Mouse (Mus musculus) forelimb bud, embryonic 11.5 days (tissue): ENCODE measurements at regions not wholly inside any gene's neighbourhood (a gene's known extent, or its start where the extent isn't known, plus 50 kb on each side); places are given as distances from the start of the nearest gene placed in this dataset.
A peak's percentile ranks its signal among the peaks of the same experiment; 100 is the strongest.

Experiments
- DNase-seq: peaks from one replicate; pipeline ENCODE4 v3.0.0-alpha.2; 2012; ENCODE audit warnings: low read depth, low spot score

DNA sequence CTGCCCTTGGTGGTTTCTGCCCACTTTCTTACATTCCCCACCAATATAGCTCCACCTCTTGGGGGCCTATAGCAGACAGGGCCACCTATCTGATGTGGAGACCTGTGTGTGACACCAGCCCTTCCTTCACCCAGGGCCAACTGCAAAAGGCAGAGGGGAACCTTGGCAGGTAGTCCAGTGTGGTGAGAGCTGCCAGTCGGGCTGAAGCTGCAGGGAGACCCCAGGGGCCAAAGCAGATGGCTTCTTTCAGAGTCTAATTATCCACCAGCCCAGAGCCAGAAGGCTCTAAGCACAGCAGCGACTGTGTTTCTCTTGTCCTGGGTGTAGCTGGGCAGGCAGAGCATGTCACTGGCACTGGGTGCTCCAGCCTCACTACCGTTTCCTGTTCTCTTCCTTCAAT is 104.5 kb downstream of the Chst1 start:
- no peak for DNase-seq

DNA sequence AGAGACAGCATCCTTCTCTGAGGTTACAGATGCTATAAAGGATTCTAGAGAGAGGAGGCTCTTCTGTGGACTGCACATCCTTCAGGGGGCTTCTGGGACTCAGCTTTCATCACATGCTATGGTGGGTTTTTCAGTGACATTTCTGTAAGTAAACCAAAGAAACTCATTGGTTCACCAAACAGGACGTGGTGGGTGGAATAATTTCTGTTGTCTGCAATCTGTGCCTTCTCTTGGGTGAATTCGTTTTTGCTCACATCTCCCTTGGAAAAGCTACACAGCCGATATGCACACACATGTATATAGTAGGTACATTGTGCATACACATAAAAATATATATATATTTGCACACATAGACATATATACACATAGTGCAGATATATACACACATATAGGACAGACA is 110.2 kb downstream of the Chst1 start:
- no peak for DNase-seq

DNA sequence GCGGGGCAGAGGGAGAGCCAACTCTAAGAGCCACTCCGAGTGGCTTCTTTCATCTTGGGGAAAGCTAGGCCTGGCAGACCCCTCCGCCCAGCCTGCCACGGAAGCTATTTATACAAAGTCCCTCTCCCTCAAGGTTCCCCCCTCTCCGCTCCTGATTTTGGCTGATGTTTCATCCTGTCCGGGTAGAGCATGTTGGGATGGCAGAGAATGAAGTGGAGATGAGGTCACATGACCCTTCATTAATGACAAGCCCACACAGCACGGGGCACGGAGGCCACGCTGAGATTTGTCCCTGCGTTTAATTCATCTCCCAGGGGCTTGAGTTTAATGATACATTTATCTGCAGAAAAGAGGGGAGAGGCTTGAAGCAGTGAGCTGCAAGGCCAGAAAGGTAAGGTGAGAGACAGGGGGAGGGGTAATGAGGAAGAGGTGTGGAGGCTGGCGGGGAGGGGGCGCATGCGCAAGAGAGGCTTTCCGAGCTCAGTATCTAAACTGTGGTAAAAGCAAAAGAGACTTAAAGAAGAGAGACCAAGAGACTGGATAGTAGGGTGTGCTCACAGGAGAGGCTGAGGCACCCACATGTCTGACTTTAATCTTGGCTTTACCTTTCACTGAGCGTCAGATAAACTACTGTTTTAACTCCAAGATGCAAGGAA is 111.7 kb downstream of the Chst1 start:
- DNase-seq, result no peak

DNA sequence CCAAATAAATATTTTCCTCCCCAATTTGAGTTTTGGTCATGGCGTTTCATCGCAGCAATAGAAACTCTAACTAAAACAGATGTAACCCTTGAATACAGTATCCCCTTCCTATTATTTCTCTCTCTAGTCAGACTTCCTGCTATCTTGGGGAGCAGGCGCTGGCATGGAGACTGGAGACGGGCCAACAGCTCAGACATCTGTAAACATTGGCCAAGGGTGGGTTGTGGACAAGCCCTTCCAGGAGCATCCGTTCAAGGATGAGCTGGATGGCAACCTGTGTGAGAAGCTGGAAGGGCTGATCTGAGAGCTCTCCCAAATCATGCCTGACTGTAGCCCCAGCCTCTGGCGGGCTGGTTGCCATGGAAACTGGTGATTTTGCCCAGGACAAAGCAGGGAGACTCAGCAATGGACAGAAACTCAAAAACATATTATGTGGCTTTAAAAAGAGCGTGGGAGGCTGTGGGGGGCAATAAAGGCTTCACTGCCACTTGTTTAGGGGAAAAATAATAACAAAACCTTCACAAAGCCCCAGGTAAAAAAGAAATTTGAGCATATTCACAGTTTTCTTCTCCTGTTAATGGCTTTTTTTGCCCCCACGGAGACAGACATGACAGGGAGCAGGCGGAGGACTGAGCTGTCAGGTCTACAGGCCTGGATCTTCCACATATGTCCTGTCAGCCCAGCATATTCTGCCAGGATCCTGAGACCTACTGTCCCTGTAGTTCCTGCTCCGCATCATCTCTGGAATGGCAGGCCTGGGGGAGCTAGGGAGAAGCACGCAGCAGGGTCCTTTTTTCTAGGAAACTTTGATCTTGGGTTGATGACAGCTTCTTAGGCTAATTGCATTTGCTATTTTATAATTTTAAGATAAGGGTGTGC is 113.0 kb downstream of the Chst1 start:
- peak; percentile 25 for DNase-seq

DNA sequence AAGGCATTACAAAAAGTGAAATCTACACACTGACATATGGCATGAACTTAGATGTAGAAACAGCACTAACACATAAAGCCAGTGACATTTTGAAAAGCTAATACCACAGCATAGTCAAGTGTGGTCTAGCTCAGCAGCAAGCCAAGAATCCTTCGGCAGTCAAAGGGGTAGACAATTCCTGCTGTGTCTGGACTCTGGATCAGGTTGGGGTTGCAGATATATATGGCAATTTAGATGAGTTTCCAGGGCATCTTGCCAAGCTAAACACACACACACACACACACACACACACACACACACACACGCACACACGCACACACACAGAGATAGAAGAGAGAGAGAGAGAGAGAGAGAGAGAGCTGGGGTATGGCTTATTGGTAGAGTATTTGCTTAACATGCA is 118.2 kb downstream of the Chst1 start:
- DNase-seq, result no peak

DNA sequence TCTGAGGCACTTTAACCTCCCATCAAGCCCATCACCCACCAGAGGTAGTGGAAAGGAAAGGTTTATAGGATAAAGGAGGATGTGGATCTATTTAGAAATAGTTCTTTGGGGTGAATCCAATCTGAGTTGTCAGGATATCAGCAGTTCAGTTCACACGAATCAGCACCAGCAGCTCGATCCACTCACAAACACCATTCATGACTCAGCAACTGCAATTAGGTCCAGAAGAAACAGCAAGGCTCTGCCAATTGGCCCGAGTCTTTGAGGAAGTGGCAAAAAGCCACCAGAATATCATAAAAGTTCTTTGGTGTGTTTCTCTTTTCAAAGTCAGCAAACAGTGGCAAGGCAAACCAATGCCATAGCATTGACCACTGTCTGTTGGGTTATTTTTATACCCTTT is 122.4 kb downstream of the Chst1 start:
- DNase-seq, result no peak

DNA sequence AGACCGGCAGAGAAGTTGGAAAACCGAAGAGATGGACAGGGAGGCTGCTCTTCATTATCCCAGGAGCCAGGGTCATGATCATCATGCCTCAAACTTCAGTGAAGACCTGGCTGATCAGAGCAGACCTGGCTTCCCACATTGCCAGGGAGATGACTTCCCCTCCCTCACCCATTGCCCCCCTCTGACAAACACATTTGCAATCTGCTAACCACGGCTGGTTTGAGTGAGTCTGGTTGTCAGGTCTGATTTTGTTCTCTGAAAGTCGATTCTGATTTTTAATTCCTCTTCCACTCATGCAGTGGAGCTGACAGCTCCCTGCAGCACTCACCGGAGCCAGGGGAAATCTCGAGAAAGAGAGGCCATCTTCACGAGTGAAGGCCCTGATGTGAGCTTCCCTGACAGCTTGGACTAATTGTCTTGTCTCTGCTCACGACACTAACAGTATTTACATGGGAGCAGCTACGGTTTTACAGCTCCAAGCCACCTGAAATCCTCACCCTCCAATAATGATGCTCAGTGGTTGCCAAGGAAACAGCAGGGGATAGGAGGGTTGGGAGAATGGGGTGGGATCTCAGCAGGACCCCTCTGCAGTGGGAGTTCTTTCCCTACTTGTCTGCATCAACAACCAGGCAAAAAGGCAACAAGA is 124.2 kb downstream of the Chst1 start:
- DNase-seq, result no peak

DNA sequence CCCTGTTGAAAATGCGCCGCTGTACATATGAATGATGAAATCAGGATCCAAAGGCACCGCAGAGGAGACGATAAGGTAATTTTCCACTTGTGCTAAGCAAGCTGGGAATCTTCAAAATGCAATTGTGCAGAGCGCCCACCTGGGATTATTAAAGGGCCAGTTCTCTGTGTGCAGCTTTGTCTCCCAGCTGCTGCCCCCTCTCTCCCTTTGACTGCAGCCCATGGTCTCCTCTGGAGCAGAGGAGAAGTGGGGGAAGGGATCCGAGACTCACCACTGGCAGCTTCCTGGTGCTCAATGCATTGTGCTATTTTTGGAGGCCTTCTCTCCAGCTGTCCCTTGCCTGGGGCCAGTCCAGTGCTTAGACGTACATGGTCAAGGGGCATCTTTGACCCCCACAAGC is 127.1 kb downstream of the Chst1 start:
- DNase-seq, result no peak

DNA sequence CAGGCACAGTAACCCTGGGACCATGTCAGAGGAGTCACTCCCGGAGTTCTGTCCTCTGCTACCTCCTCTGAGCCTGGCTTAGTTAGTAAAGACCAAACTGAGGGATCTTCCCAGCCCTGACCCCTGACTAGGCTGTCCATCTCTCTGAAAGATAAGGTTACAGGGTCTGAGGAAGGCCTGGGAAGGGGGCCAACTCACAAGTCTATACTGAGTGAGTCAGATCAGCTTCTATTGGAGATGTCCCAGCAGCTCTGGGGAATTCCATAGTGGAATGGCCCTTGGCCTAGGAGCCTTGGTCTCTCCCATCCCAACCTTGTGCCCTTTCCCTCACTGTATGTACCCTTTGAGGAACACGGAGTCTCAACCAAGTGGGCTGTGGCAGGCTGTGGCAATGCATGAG is 127.7 kb downstream of the Chst1 start:
- no peak for DNase-seq

DNA sequence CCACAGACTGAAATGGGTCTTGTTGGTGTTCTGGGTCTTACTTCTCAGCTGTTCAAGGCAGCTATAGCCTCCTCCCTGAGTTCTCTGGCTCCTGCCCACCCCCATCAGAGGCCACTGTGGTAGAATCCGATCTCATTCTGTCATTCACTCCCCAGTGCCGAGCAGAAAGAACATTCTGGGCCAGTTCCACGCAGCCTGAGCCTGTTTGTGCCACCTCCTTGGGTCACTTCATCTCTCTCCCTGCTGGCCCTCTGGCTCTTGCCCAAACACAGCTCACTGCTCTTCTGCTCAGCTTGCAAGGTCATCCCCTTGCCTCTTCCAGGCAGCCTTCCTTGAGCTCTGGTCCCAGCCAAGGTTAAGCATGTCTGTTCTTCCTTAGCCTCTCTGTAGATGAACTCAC is 128.9 kb downstream of the Chst1 start:
- DNase-seq, result no peak

DNA sequence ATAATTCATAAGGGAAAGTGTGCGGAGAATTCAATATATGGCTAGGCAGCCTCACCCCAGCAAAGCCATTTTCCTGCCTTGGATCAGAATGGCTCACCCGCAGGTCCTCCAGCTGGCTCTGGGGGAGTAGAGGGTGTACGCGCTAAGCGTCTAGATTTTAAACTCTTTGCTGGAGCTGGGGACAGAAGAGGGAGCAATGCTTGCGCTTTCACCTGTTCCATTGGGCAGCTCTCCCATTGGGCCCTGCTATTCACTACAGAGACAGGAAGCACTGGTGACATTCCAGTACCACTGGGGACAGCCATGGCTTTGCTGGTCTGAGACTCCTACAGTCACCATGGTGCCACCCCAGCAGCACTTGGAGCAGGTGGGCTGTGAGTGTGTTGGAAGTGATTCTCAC is 130.9 kb downstream of the Chst1 start:
- no peak for DNase-seq

DNA sequence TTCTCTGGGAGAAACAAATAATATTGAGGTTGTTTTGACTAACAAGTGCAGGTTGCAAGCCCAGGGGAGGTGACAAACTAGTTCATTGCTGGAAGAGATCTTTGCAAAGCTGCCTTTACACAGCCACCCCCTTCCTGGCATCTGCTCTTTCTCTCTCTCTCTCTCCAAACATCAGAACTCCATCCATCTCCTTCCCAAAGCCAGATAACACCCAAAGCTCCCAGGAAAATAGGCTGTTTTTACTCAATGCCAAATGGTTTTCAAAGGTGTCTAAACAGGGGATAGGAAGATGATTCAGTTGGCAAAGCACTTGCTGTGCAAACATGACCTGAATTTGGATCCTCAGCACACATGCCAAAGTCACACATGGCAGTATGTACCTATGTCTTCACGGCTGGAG is 133.9 kb downstream of the Chst1 start:
- DNase-seq, result no peak

DNA sequence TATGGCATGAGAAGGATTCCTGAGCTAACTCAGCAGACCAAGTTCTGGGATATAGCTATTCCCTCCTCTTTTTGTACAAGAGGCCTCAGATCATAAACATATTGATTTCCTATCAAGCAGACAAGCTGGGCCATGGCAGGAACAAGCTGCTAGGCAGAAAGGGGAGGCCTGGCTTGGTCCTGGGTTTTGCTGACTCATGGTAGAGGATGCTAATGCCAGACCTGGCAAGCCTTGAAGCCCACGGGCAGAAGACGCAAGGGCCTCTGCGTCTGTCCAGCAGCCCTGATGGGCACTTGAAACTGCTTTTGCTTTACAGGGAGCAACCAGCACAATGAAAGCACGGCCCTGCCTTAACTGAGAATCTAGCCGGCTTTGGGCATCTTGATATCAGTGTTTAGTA is 136.3 kb downstream of the Chst1 start:
- no peak for DNase-seq

DNA sequence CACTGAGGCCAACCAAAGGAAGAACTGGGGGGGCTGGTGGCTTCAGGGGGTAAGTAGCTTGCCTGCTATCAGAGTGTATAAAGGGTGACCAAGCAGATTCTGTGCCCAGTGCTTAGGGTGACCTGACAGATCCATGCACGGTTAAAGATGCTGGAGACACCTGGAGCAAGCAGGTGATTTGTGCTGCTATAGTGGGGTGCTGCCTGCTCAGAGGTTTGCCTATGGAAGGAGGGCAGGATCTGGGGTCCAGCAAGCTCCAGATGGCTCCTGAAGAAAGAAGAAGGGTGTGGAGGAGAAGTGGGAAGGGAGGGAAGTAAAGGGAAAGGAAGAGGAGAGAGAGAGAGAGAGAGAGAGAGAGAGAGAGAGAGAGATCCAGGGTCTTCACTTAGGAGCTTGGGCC is 137.8 kb downstream of the Chst1 start:
- no peak for DNase-seq

DNA sequence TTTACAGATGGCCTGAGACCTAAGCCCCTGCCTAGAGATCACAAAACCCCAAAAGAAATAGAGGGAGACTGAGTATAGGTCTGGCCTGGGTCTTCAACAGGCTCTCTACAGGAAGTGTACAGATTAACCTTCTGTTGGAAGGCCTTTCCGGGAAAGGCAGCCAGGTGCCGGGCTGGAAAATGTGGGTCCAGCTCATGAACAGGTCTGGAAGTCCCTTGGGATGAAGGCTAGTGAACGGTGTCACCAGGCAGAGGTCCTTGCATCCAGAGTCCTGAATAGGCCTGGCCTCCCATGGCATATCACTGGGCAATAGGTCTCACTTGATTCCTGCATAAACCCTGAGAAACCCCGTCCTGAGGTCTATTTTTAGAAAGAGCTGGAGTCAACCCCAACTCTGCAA is 140.1 kb downstream of the Chst1 start:
- DNase-seq, result no peak

DNA sequence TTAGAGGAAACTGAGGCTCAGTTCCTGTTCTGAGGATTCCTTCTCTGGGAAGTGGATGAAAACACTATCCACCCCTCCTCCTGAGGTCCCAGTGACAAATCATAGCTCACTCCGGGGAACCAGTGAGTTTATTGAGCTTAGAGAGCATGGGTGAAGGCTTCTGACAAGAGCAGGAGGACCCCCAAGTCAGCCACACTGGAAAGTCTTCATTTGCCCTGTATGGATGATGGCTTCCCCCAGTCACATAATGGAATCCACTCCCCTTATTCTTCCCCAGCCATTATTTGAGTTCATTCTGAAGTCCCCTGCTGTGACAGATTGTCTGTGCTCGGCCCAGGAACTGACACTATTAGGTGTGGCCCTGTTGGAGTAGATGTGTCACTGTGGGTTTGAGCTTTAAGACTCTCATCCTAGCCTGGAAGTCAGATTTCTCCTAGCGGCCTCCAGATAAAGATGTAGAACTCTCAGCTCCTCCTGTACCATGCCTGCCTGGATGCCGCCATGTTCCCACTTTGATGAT is 141.3 kb downstream of the Chst1 start:
- no peak for DNase-seq

DNA sequence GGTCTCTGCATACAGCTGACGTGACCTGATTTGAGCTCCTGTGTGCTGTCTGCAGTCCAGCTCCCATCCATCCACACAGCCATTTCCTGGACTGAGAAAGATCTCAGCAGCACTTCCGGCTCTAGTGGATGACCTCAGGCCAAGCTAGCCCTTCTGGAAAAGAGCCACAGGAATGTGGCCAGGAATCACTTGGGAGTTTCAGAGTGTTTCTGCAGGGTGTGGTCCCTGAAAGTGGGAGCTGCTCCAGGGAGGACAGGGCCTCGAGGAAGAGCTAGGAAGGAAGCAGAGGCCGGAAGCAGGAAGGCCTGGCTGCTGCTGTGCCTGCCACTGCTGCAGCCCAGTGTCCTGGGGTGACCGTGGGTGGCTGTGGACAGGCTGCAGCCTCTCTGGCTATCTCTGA is 142.5 kb downstream of the Chst1 start:
- no peak for DNase-seq

DNA sequence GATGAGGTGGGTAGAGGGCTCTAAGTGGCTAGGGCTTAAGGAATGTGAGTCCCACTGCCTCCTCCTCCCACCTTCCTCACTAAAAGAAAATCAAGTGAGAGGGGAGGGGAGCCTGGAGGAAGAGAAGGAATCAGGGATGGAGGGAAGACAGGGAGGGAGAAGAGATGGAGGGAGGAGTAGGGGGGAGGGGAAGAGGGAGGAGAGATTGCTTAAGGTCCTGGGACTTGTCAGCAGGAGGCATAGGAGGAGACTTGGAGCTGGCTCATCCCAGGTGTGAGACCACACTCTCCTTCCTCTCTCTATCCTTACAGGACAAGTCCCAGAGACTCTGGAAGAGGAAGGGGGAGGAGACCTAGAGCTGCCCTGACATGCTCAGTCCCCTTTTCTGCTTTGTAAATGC is 143.2 kb downstream of the Chst1 start:
- DNase-seq, result no peak

DNA sequence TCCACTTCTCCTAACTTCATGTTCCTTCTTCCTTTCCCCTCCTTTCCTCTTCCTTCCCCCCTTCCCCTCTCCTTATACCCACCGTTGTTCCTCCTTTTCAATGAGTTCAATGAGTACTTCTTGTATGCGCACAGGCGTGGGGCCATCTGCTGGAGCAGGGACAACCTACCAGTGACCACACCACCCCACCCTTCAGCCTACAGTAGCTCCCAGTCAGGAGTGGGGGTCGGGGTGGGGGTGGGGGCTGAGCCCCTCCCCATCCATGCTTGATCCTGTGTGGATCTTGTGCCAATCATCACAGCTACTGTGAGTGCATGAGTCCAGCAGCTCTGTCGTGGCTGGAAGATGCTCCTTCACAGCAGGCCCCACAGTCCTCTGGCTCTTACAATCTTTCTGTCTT is 143.6 kb downstream of the Chst1 start:
- DNase-seq, result no peak

DNA sequence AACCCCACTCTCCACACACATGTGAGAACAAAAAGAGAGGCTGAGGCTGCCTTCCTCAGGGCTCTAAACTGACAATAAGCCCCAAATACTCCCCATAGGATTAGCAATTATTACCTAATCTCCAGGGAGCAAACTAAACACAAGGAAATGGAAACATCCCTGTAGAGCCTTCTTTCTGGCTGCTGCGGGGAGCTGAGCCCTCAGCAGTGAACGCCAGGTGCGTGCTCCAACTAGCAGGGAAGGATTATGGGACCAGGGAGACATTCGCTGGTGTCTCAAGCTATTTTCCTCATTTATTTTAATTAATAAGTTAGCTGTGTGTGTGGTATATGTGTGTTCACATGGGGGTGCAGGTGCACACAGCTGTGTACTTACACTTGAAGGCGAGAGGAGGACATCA is 144.4 kb downstream of the Chst1 start:
- DNase-seq, result no peak

DNA sequence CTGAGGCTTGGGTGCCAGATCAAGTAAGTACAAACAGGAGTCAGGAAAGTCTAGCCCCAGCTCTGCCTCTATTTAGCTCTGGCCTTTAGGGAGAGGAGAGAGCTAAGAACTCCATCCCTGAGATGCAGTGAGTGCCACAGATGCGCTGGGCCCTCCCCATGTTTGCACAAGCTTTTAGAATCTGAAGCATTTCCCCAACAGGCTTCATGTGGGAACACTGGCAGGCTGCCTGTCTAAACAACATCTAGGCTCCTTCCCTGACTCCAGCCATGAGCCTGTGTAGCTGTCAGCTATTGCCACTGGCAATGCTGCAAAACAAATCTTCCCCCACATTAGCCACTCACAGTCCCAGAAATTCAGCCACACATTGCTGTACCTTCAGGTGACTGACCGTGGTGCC is 147.9 kb downstream of the Chst1 start:
- no peak for DNase-seq

DNA sequence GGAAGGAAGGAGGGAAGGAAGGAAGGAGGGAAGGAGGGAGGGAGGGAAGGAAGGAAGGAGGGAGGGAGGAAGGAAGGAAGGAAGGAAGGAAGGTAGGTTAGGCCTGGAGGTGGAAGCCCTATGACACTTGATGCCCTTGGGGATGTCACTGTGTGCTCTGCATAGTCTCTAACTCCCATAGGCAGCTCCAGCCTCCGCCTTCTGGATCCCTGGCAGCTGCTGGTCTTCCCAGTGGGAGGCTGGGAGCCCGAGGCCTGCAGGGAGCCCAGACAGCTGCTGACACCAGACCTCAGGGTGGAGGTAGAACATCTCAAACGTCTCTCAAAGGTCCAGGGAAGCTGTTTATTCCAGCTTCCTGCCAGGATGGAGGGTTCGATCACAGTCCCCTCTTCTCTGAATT is 150.6 kb downstream of the Chst1 start:
- no peak for DNase-seq

DNA sequence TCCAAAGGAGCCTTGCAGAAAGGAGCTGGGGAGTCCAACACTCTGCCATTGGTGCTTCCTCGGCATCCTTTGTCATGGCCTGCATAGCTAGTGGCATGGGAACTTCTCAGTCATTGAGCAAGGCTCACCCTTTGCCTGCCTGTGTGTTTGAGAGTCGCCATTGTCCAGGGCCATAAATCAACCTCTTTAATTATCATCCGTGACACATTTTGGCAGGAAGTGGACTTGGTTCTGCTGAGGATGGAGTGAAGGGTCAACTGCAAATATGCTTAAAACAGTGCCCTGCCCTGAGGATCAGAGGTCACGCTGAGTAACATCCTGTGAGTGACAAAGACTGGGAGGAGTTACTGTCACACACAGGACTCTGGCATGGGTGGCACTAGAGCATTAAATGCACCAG is 151.2 kb downstream of the Chst1 start:
- DNase-seq, result no peak
